Mouse (Mus musculus): Measurements from ENCODE around the gene Tlk1. TPM values are rescaled to one million over a fixed set of nuclear protein-coding genes. Genes with fewer than 3 reads are reported as not detected.

Gene Tlk1
- total and polyA plus RNA-seq, 3 experiments = 13.1 to 37.6 (median 17.4) TPM

- Histone ChIP-seq H3K9me3 (replicated peaks; ENCODE audit: low read length) (no peaks in the 10 kb centered on the region), H3K27me3 (replicated peaks) (no peaks in the 10 kb centered on the region), H3K36me3 (replicated peaks in 1 of 2; ENCODE audit: control insufficient read depth in 1 of 2, insufficient read depth in 1 of 2, low read length in 1 of 2) (peaks cover 72 to 98% of the 10 kb centered on the region in 2 experiments), H3K4me3 (replicated peaks in 1 of 3; ENCODE audit: low read depth in 2 of 3, low read length in 2 of 3, poor library complexity in 1 of 3) (no peak overlapping the region), H3K79me2 (replicated peaks; ENCODE audit: control insufficient read depth, extremely low read depth, insufficient read depth, poor library complexity, severe bottlenecking) (no peaks in the 10 kb centered on the region), H3K4me1 (ENCODE audit: control insufficient read depth in 1 of 2, insufficient read depth in 2 of 2) (peaks cover 2 to 25% of the 10 kb centered on the region in 2 experiments; a peak in 3 of 4 replicates), H3K4me2 (ENCODE audit: insufficient read depth, low read depth, poor library complexity, severe bottlenecking) (no peak overlapping the region), H3K27ac (ENCODE audit: insufficient read depth, low read depth) (no peak overlapping the region), H3K9ac (ENCODE audit: insufficient read depth, low read depth) (no peak overlapping the region)
- dilution Hi-C loops (cut with MboI; ENCODE audit: extremely low pct_ligation_motif_present, extremely low pct_unique_long_range_greater_than_20kb, low sequenced_read_pairs) (no loop called here), in situ Hi-C loops (cut with MboI; ENCODE audit: low pct_ligation_motif_present, low pct_unique_long_range_greater_than_20kb, low sequenced_read_pairs) (no loop called here)
- TF ChIP-seq ETS1 (conservative IDR thresholded peaks at IDR 0.05; ENCODE audit: low read depth, low read length) (no peak), USF2 (conservative IDR thresholded peaks at IDR 0.05; ENCODE audit: low read depth, low read length) (no peak), RAD21 (IDR thresholded peaks at IDR 0.05; ENCODE audit: low read depth, low read length) (no peak), CHD1 (IDR thresholded peaks at IDR 0.05; ENCODE audit: low read depth, low read length) (no peak), BHLHE40 (IDR thresholded peaks at IDR 0.05; ENCODE audit: low read depth, low read length) (no peak), KAT2A (IDR thresholded peaks at IDR 0.05; ENCODE audit: insufficient replicate concordance, low read length) (no peak), HCFC1 (IDR thresholded peaks at IDR 0.05; ENCODE audit: low read depth, low read length) (no peak), MAZ (IDR thresholded peaks at IDR 0.05; ENCODE audit: low read depth, low read length) (no peak), TCF12 (IDR thresholded peaks at IDR 0.05; ENCODE audit: low read depth, low read length) (no peak), POLR2A (IDR thresholded peaks at IDR 0.05; ENCODE audit: low read depth, low read length) (no peak), JUND (conservative IDR thresholded peaks at IDR 0.05; ENCODE audit: low read depth, low read length) (no peak), NRF1 (IDR thresholded peaks at IDR 0.05; ENCODE audit: low read depth, low read length) (no peak), CTCF (conservative IDR thresholded peaks at IDR 0.05 in 1 of 2, IDR thresholded peaks at IDR 0.05 in 1 of 2; ENCODE audit: low read depth in 2 of 2, low read length in 2 of 2) (no peak), RCOR1 (conservative IDR thresholded peaks at IDR 0.05; ENCODE audit: low read depth, low read length) (no peak), MXI1 (IDR thresholded peaks at IDR 0.05; ENCODE audit: low read depth, low read length) (no peak), SIN3A (IDR thresholded peaks at IDR 0.05; ENCODE audit: low read length) (no peak), POLR2AphosphoS2 (IDR thresholded peaks at IDR 0.05; ENCODE audit: low read depth, low read length) (no peak)
- DNase-seq (ENCODE audit: extremely low read depth) = no peak
Observed at GRCm38 (mm10) chr2:70688454-70689078, 137.0 kb downstream of the Tlk1 start.

- Histone ChIP-seq H3K4me2 (ENCODE audit: insufficient read depth, low read depth, poor library complexity, severe bottlenecking) (no peak overlapping the region), H3K36me3 (replicated peaks in 1 of 2; ENCODE audit: control insufficient read depth in 1 of 2, insufficient read depth in 1 of 2, low read length in 1 of 2) (peaks cover 72 to 98% of the 10 kb centered on the region in 2 experiments), H3K9ac (ENCODE audit: insufficient read depth, low read depth) (no peak overlapping the region), H3K9me3 (replicated peaks; ENCODE audit: low read length) (no peaks in the 10 kb centered on the region), H3K4me1 (ENCODE audit: control insufficient read depth in 1 of 2, insufficient read depth in 2 of 2) (no peaks in the 10 kb centered on the region), H3K4me3 (replicated peaks in 1 of 3; ENCODE audit: low read depth in 2 of 3, low read length in 2 of 3, poor library complexity in 1 of 3) (no peak overlapping the region), H3K27ac (ENCODE audit: insufficient read depth, low read depth) (no peak overlapping the region), H3K79me2 (replicated peaks; ENCODE audit: control insufficient read depth, extremely low read depth, insufficient read depth, poor library complexity, severe bottlenecking) (no peaks in the 10 kb centered on the region), H3K27me3 (replicated peaks) (no peaks in the 10 kb centered on the region)
- TF ChIP-seq MAX (IDR thresholded peaks at IDR 0.05; ENCODE audit: low read length) (no peak), SIN3A (IDR thresholded peaks at IDR 0.05; ENCODE audit: low read length) (no peak), ZC3H11A (IDR thresholded peaks at IDR 0.05; ENCODE audit: low read depth, low read length) (no peak), POLR2AphosphoS2 (IDR thresholded peaks at IDR 0.05; ENCODE audit: low read depth, low read length) (no peak), HCFC1 (IDR thresholded peaks at IDR 0.05; ENCODE audit: low read depth, low read length) (no peak), BHLHE40 (IDR thresholded peaks at IDR 0.05; ENCODE audit: low read depth, low read length) (no peak), PAX5 (IDR thresholded peaks at IDR 0.05; ENCODE audit: low read length) (no peak), KAT2A (IDR thresholded peaks at IDR 0.05; ENCODE audit: insufficient replicate concordance, low read length) (no peak), MXI1 (IDR thresholded peaks at IDR 0.05; ENCODE audit: low read depth, low read length) (no peak), CHD1 (IDR thresholded peaks at IDR 0.05; ENCODE audit: low read depth, low read length) (no peak), EP300 (IDR thresholded peaks at IDR 0.05; ENCODE audit: low read length) (no peak), JUN (IDR thresholded peaks at IDR 0.05; ENCODE audit: insufficient read depth, low read depth, low read length) (no peak), NELFE (IDR thresholded peaks at IDR 0.05; ENCODE audit: low read depth, low read length) (no peak), ZMIZ1 (IDR thresholded peaks at IDR 0.05; ENCODE audit: low read depth, low read length) (no peak), MAZ (IDR thresholded peaks at IDR 0.05; ENCODE audit: low read depth, low read length) (no peak), RCOR1 (conservative IDR thresholded peaks at IDR 0.05; ENCODE audit: low read depth, low read length) (no peak), POLR2A (IDR thresholded peaks at IDR 0.05; ENCODE audit: low read depth, low read length) (no peak), GABPA (IDR thresholded peaks at IDR 0.05; ENCODE audit: insufficient replicate concordance, low read depth, low read length) (no peak), CTCF (conservative IDR thresholded peaks at IDR 0.05 in 1 of 2, IDR thresholded peaks at IDR 0.05 in 1 of 2; ENCODE audit: low read depth in 2 of 2, low read length in 2 of 2) (no peak)
- dilution Hi-C loops (cut with MboI; ENCODE audit: extremely low pct_ligation_motif_present, extremely low pct_unique_long_range_greater_than_20kb, low sequenced_read_pairs) = no loop called here
- in situ Hi-C loops (cut with MboI; ENCODE audit: low pct_ligation_motif_present, low pct_unique_long_range_greater_than_20kb, low sequenced_read_pairs) = no loop called here
- DNase-seq (ENCODE audit: extremely low read depth) = no peak
Observed at GRCm38 (mm10) chr2:70682324-70682723, 143.2 kb downstream of the Tlk1 start.

All from CH12.LX (cell line).